Mouse (Mus musculus) lung, postnatal 0 days (tissue): ENCODE measurements around the gene Gm10974.

Experiments
- CTCF ChIP-seq: IDR thresholded peaks from 2 replicates; pipeline ENCODE4 v1.5.1; 2016; ENCODE audit warnings: antibody characterized with exemption, mild to moderate bottlenecking
- EP300 ChIP-seq: IDR thresholded peaks from 2 replicates; pipeline ENCODE4 v1.6.1; 2016; ENCODE audit warnings: antibody characterized with exemption, mild to moderate bottlenecking, control low read depth

GRCm38 (mm10) chr7:66388621-66389532, 23.2 kb downstream of the Gm10974 start:
- TF ChIP-seq CTCF (peak; percentile 96), EP300 (no peak)
